Mouse (Mus musculus) frontal cortex, postnatal 14 days (tissue): ENCODE measurements around the gene Zfp473.
A peak's percentile ranks its signal among the peaks of the same experiment; 100 is the strongest.
"Not testable (repeated sequence)": the region's sequence is repeated elsewhere in the genome, so short reads cannot be mapped to it uniquely, and the experiment has no call there.

Experiments
- DNase-seq, 2 experiments: peaks; one replicate each; pipeline ENCODE4 v3.0.0; 2022; ENCODE audit warnings: low spot score in 2 of 2

The Zfp473 gene

DNA sequence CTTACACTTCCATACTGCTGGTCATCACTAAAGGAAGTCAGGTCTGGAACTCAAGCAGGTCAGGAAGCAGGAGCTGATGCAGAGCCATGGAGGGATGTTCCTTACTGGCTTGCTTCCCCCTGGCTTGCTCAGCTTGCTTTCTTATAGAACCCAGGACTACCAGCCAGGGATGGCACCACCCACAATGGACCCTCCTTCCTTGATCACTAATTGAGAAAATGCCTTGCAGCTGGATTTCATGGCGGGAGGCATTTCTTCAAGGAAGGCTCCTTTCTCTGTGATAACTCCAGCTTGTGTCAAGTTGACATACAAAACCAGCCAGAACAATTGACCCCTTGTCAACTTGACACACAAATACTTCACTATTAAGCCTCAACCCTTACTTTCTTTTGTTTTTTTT lies at the start of gene Zfp473:
Zfp473 (minus strand) TSS at position 101 of the 400 bp plus-strand sequence.
- not testable (repeated sequence) for DNase-seq

- DNase-seq: no peak
Measured at GRCm38 (mm10) chr7:44792781-44793180, 41.9 kb upstream of the Zfp473 start.

DNA sequence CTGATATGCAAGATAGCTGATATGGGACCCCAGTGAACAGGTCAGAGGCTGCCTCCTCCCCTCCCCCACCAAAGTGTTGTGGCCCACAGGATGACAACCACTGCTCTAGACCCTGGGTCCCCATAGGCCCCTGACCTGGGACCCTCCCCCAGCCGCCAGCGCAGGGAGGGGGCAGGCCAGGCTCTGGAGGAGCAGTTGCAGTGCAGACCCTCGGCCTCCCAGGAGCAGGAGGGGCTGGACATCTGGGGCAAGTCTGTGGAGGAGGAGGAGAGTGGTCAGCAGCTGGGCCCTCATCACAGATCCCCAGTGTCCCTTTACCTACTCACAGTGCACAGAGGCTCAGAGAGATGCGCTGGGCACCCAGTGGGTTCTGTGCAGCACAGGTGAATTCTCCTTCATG lies 39.2 kb upstream of the Zfp473 start:
- DNase-seq: no peak

DNA sequence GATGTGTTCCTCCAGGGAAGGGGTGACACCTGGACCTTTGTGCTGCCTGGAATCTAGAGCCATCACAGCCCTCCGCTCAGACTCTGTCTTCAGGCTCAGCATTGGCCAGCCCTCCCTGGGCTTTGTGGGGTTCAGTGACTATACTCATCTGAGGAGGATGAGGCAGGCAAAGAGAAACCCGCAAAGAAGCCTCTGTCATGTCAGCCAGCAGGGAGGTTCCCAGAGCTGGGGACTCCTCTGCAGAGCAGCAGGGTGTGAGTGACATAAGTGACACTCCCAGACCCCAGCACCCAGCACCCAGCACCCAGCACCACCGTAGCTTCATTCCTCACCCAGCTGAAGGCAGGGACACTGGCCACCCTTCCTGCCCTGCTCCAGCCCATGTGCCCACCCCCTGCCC lies 38.7 kb upstream of the Zfp473 start:
- DNase-seq: no peak

- no peak for DNase-seq
Measured at GRCm38 (mm10) chr7:44780101-44780500, 29.3 kb upstream of the Zfp473 start.

GRCm38 (mm10) chr7:44776849-44777498 lies 26.1 kb upstream of the Zfp473 start:
- DNase-seq: no peak

GRCm38 (mm10) chr7:44772591-44773204 lies 21.8 kb upstream of the Zfp473 start:
- no peak for DNase-seq

GRCm38 (mm10) chr7:44770046-44770578 lies 19.3 kb upstream of the Zfp473 start:
- no peak for DNase-seq

- no peak for DNase-seq
Measured at GRCm38 (mm10) chr7:44768129-44768528, 17.3 kb upstream of the Zfp473 start.

GRCm38 (mm10) chr7:44760366-44760765 lies 9.5 kb upstream of the Zfp473 start:
- no peak for DNase-seq

DNA sequence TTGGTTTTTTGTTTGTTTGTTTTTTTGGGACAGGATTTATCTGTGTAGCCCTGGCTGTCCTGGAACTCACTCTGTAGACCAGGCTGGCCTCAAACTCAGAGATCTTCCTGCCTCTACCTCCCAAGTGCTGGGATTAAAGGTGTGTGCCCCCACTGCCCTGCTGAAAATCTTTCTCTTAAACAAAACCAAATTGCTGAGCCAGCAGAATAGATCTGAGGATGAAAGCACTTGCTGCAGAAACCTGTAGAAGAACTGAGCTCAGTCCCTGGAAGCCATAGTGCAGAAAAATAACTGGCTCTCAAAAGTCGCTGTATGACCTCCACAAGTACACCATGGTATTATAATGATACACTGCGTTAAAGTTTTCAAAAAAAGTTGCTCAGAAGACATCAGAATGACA lies 6.3 kb upstream of the Zfp473 start:
- DNase-seq: no peak

GRCm38 (mm10) chr7:44748101-44749044 lies 2.5 kb downstream of the Zfp473 start, which contains the start of gene Vrk3:
Gene Vrk3 (plus strand): TSS chr7:44748413.
- peak; percentile 90 to 93 for DNase-seq

DNA sequence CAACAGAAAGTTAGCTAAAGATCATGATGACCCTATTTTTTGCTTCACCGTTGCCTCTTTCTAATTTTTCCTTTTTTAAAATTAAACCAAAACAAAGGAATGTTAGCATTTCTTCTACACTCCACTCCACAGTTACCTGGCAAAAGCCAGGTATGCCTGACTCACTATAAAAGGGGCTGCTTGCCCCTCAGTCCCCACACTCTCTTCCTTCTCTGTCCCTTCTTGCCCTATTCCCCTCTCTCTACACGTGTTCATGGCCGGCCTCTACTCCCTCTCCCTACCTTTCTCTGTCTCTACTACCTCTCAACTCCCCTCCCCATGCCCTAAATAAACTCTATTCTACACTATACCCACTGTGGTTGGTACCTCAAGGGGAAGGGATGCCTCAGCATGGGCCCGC lies 3.7 kb downstream of the Zfp473 start:
- DNase-seq: no peak

DNA sequence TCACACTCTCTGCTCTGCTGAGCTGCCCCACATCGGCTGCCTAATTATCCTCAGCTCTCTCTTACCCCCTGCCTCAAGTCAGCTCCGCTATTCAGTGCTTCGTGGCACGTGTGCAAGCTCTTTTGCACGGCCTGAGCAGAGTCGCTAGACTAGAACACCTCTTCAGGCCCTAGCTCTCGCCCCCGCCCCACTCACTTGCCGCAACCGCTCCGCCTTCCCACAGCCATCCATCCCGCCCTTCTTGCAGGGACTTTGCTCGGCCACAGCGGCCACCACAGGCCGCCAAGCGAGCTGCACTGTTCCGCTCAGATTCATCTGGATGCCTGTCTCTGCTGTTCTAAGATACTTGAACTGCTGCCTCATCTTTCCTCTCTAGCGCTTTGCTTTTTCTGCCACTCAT lies 5.8 kb downstream of the Zfp473 start:
- DNase-seq: peak; percentile 53 to 68

GRCm38 (mm10) chr7:44744270-44744669 lies 6.6 kb downstream of the Zfp473 start:
- DNase-seq: no peak

DNA sequence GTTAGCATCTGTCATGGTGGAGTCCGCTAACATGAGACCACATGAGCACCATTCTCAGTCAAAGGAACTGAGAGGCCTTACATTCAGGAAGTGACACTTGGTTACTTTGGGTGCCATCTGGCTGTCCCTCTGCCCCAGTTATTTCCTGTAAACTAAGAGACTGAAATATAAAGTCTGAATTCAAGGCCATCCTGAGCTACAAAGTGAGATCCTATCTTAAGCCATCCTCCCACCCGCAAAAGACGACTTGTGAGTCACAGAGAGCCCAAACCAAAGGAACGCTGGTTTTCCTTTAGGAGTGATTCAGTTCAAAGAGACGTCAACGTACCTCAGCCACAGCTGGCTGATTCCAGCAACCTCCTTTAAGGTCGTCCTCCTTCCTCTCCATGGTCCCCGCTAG lies 9.5 kb downstream of the Zfp473 start:
- DNase-seq: no peak

DNA sequence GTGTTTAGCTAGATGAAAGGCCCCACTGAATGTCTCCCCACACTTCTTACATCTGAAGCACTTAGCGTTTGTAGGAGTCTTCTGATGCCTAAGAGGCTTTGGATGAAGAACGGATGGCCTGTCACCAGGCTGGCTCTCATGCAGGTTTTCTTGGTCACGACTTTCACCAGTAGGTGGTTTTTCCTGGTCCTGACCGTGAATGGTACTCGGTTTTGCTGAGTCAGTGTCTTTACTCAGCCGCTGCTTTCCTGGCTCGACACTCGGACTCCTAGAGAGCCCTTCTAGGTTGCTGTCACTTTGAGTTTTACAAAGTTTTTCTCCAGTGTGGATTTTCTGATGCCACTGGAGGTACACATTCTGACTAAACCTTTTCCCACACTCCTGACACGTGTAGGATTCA lies 17.1 kb downstream of the Zfp473 start:
- no peak for DNase-seq

GRCm38 (mm10) chr7:44728082-44728975 lies 22.5 kb downstream of the Zfp473 start:
- no peak for DNase-seq

- no peak for DNase-seq
Measured at GRCm38 (mm10) chr7:44727151-44727550, 23.7 kb downstream of the Zfp473 start.

GRCm38 (mm10) chr7:44726343-44726742 lies 24.5 kb downstream of the Zfp473 start:
- DNase-seq: no peak

GRCm38 (mm10) chr7:44724316-44724715 lies 26.5 kb downstream of the Zfp473 start:
- DNase-seq: peak in 1 of 2 experiments; percentile 10
